Mouse (Mus musculus): ENCODE results near the gene Car12.

Gene Car12

DNA sequence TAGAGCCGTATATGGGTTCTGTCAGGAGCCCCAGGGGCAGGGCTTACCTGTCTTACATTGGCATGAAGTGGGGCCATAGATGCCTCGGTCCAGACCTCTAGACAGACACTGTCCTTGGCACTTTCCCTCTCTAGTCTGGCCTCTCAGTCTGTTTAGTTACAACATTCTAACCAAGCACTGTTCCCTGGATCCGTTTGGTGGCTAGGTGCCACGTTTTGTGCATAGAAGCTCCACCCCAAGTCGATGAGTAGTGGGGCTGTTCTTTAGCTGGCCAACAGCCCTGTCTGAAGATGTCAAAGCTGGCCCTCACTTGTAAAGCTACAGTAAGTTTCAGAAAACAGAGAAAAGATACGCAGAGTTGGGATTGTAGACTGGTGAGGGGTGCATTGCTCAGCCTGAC lies 2.9 kb upstream of the Car12 start:
- peak; percentile 54 for DNase-seq (ENCODE audit: low read depth)

DNA sequence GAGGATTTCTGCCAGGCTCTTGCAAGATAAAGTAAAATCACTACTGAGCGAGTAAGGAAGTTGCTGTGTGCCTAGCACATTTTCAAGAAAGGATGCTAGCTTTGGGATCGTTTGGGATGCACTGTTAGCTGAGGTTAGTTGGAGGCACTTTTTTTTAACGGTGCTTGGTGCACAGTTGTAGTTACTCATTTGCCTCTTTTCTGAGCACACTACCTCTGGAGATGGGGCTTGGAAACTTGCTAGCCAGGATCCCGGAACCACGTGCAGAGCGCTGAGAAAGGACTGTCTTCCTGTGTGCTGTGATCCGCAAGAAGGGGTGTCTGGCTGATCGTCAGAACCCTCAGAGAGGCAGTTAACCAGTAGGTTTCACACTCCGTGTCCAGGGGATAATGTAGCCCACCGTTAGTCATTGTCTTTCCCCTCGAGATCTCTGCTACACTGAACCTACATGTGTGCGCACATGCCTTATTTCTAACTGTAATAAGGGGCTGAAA lies 583 bp downstream of the Car12 start:
- DNase-seq (ENCODE audit: low read depth) = no peak

- DNase-seq (ENCODE audit: low read depth) = no peak
Measured at GRCm38 (mm10) chr9:66715361-66715760, 1.9 kb downstream of the Car12 start.

GRCm38 (mm10) chr9:66716533-66716932 lies 3.0 kb downstream of the Car12 start:
- DNase-seq (ENCODE audit: low read depth) = no peak

- no peak for DNase-seq (ENCODE audit: low read depth)
Measured at GRCm38 (mm10) chr9:66720686-66721450, 7.4 kb downstream of the Car12 start.

DNA sequence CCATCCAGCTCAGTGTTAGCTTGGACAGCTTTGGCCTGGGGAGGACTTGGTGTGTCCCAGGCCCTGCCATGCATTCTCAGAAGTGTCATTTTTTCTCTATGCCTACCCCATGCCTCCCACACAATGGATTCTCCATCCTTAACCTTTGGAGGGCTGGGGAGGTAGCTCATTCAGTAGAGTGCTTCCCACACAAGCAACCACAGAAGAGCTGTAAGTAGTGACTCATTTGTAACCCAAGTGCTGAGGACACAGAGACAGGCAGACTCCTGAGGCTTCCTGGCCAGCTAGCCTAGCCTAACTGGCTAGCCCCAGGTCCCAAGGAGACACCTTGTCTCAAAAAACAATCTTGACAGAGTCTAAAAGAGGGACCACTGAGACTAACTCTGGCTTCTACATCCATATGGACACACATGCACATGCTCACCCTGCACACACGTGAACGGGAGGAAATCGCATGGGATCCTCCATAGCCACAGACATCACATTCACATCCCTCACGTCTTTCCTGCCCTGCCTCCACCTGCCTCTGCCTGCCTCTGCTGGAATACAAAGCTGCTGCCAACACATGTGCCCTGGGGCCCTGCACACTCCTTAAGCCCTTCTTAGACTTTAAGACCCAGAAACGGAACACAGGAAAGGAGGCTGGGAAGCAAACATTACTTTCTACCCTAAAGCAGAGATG lies 8.8 kb downstream of the Car12 start:
- peak; percentile 11 for DNase-seq (ENCODE audit: low read depth)

GRCm38 (mm10) chr9:66722869-66723272 lies 9.4 kb downstream of the Car12 start:
- no peak for DNase-seq (ENCODE audit: low read depth)

DNA sequence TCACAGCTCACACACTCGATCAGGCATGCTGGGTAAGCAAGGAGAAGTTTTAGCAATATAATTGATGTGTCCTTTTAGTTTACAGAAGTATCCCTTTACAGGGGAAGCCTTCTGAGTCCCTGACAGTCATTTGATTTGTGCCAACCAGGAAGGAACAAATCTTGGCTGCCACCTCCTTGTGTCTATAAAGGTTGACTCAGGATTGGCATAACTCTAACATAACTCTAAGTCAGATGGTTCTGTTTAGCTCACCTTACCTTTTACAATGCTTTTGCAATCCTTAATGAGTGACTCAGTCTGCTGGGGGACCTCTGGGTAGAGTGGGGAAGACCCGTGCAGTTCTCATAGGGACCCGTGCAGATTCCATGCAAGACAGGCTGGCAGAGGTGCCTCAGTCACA lies 12.1 kb downstream of the Car12 start:
- peak; percentile 22 for DNase-seq (ENCODE audit: low read depth)

DNA sequence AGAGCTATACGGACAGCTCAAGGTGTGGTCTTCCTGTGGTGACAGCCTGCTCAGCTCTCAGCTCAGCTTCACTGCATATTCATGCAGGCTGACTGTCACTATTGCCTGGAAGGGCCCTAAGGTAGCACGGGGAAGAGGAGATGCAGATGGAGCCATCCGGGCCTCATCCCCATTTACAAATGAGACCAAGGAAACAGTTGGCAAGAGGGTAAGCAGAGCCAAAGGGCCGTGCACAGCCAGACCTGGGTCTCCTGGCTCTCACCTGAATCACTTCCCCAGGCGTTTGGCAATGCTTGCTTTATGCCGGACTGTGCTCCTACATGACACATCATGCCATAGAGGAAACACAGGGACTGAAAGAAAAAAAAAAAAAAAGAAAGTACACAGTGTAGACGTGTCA lies 13.8 kb downstream of the Car12 start:
- DNase-seq (ENCODE audit: low read depth) = no peak

DNA sequence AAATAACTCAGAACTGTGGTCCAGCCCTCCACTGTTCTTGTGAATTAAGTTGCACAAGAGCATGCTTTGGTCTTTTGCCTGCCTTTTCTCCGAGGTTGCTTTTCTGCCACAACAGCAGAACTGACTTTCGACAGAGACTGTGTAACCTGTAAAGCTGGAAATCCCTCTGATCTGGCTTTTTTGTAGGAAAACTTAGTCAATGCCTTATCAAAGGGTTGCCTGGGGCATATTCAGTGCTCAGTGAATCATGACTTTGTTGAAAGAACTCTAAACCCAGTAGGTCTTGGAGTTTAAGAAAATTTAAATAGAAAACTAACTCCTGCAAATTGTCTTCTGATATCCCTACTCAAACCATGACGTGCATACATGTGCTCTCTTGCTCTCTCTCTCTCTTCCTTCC lies 17.1 kb downstream of the Car12 start:
- no peak for DNase-seq (ENCODE audit: low read depth)

GRCm38 (mm10) chr9:66731284-66731683 lies 17.8 kb downstream of the Car12 start:
- DNase-seq (ENCODE audit: low read depth) = no peak

DNA sequence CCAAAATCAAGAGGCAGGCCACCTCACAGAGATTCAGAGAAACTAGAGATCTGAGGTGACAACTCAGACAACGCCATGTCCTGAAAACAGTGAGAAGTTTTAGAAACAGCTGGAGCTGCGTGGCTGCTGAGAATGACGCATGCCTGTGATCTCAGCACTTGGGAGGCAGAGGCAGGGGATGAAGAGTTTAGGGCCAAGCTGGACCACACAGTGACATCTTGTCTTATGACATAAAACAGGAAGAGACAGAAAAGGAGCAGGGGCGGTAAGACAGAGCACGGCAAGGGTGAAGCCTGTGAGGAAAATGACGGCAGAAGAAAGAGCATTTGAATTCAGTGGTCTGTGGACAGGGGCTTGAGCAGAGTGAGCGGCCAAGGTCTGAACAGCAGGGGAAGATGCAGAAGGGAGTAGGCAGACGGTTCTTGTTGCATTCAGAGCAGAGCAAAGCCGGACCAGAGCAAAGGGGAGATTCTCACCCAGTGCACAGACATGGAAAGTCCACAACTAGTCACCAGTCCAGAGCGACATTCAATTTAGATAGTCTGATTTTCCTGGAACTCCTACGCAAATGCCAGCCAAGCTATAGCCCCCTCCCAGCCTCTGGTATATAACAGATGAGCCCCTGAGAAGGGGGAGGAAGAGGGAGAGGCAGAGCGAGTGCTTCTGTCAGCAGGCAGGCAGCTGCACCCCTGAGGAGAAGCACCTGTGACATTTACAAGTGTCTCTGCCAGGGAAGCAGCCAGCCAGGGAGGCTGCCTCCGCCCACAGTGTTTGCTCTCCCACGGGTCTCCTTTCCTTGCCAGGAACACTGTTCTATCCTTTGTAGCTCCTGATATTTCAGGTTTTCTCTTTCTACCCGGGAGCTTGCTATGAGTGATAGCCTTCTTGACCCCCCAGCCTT lies 19.6 kb downstream of the Car12 start:
- DNase-seq (ENCODE audit: low read depth) = no peak

DNA sequence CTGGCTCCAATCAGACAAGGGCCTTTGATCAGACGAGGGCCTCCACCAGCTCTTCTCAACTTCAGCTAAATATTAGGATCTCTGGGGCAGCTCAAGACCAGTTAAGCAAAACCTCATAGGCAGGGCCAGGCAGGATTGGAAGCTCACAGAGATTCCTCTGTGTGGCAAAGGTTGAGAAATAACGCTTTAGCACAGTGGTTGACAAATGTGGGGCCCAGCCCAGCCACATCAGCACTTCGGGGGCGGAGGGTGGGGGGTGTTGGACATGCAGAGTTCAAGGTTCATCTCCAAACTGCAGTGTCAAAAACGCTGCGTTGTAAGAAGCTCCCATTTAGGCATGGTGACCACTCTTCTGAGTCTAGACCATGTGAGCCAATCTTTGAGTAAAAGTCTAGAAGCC lies 21.1 kb downstream of the Car12 start:
- DNase-seq (ENCODE audit: low read depth) = no peak

- no peak for DNase-seq (ENCODE audit: low read depth)
Measured at GRCm38 (mm10) chr9:66735122-66735521, 21.6 kb downstream of the Car12 start.

- DNase-seq (ENCODE audit: low read depth) = no peak
Measured at GRCm38 (mm10) chr9:66736016-66736415, 22.5 kb downstream of the Car12 start.

DNA sequence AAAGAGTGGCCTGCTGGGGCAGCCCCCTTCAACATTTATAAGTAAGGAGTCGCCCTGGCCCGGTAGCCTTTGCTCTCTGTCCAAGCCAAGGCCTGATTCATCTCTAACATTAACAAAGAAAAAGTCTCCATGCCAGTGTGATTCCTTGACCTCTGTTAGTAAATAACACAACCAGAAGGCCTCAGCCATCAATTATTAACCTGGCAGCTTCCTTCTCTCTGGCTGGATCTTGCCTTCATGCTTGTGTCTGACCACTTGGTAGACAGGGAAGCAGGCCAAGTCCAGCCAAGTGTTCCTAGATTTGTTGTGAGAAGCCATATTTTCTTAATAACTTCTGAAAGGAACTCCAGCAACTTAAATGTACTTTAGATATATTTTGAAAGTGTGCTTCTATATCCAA lies 23.1 kb downstream of the Car12 start:
- DNase-seq (ENCODE audit: low read depth) = no peak

DNA sequence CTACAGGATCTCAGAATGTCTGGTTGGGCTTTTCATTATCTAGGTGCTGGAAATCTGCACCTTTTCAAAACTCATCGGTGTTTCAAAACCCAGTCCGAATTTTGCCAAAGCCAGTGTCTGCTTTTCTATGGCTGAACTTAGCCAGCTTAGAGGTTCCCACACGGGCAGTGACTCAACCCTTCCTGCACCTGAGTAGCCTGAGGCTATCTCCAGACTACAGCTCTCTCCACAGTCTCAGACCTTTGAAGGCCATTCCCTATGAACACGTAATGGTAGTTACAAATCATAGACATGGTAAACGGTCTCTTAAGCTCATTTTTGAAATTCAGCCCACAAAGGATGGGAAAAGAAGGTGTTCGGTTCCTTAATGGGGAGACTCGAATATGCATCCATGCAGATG lies 26.0 kb downstream of the Car12 start:
- DNase-seq (ENCODE audit: low read depth) = no peak

- DNase-seq (ENCODE audit: low read depth) = no peak
Measured at GRCm38 (mm10) chr9:66744531-66744930, 31.0 kb downstream of the Car12 start.

DNA sequence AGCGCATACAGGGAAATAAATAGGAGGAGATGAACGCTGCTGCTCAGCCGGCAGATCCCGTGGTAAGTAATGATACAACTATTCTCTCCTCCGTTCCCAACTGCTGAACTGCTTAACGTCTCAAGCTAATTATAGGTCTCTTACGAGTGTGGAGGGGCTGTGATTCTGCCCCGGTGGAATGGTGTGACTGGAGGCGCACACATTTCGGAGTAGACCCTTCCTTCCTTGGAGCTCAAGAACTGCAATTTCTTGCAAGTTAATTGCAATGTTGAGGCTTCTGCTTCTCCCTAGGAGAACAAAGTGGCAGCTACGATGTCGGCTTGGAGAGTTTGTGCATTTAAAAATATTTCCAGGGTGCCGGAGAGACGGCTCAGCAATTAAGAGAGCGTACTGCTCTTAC lies 34.9 kb downstream of the Car12 start:
- DNase-seq (ENCODE audit: low read depth) = no peak

GRCm38 (mm10) chr9:66752849-66753248 lies 39.4 kb downstream of the Car12 start:
- DNase-seq (ENCODE audit: low read depth) = no peak

DNA sequence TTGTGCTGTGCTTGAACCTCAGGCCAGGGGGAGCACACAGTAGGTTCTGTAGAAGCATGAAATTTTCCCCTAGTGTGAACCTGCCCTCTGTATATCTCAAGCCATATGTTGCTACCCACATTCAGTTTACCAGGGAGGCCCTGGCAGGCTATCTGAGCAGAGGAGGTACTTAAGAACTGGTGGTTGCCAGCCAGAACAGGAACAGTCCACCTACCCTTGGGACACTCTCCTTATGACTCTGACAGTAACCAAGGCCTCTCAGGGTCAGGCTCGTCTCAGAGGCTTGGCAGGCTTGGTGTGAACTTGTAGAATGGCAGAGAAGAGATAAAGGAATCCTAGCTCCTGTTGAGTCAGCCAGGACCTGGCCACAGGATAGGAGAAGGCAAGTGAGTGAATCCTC lies 47.5 kb downstream of the Car12 start:
- DNase-seq (ENCODE audit: low read depth) = no peak

DNA sequence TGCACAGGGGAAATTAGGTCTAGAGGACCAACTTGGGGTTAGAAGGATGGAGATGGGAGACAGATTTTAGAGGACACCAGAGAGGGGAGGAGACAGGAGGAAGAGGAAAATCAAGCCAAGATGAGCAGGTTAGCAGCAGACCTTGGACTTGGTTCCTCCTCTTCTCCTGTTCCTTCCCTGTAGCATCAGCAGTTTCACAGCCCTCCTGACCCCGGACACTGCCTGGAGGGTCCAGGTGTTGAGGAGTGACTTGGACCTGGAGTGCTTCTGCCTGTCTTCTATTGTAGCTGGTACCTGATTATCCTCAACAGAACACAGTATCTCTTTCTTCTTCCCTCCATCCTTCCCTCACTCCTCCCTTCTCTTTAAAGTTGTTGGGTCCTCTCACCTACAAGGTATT lies 55.2 kb downstream of the Car12 start:
- DNase-seq (ENCODE audit: low read depth) = no peak

DNA sequence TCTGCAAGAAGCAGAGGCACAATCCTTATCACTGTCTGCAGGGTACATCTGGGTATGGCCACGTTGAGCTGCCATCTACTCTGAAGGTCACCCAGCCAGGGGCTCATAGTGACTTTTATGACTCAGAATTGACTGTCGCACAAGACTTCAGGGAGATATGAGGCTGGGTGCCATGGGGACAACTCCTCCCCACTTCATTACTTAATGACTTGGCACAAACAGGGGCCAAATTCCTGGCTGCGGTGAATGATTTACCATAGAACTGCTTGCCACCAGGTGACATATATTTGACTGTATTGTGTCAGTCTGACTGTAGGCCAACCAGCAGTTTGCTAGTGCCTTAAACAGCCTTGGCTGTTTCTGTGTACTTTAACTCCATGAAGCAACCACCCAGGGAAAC lies 55.8 kb downstream of the Car12 start:
- no peak for DNase-seq (ENCODE audit: low read depth)
